Mouse (Mus musculus): Measurements from ENCODE around the gene Sorcs3. TPM values are rescaled to one million over a fixed set of nuclear protein-coding genes. Genes with fewer than 3 reads are reported as not detected.

Gene Sorcs3
- polyA plus RNA-seq, 1 experiment from 2014 or later, result 0.46 TPM

DNA sequence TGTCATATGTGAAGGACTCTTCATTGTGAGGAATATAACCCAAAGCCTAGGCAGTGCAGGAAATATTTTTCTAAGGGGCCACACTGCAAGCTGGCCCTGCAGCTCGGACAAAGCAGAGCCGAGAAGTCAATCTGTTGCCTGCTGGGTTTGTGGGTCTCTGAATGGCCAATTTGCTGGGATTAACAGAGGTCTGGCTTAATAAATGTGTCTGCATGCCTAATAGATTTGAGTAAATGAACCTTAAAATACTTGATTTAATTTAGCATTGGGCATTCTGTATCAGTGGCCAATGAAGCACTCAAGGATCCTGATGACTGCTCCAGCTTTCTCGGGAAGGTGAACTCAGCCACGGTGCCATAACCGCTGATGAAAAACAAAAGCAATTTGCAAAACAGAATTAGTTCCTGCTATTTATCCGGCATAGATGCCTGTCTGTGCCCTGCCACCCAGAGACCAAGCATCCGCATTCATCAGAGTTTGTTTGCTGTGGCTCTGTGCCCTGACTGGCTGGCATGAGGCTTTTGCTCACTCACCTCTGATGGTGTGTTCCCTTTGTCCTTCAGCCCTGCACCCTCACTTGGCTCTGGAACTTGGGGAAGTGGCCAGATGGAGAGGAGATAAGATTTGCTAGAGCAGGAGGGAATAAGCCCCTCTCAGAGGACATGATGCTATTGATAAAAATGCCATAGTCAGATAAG, 576.3 kb downstream of the Sorcs3 start:
- Histone ChIP-seq H3K27ac (peak overlapping the region; percentile 59; the same call in 1 of the 2 replicates), H3K36me3 (no peaks in the 10 kb centered on the region), H3K4me1 (peaks cover 6% of the 10 kb centered on the region; the same call in 1 of the 2 replicates), H3K4me3 (no peak overlapping the region), H3K9me3 (replicated peaks) (no peaks in the 10 kb centered on the region), H3K27me3 (ENCODE audit: low read depth, poor library complexity, severe bottlenecking) (no peaks in the 10 kb centered on the region)
- no peak for DNase-seq (ENCODE audit: low spot score)
- 81% methylated on average over 7 of the region's 7 CpGs for WGBS

DNA sequence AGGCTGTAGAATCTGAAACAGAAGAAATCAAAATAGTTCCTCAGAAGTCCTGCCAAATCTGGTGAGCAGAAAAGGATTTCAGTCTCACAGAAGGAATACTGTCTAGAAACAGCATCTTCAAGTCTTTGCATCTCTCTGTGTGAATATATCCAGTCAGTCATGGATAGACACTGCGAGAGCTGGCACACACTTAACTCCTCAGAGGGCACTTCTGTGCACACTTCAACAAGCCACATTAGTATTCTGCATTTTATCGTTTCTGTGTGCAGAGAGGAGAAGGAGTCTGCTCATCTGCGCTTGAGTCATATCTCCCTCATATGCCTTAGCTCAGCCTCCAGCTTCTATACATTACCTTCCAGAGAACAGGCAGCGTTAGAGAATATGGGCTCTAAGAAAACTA, 581.4 kb downstream of the Sorcs3 start:
- H3K4me3 ChIP-seq, result no peak overlapping the region
- no peaks in the 10 kb centered on the region for H3K27me3 ChIP-seq (ENCODE audit: low read depth, poor library complexity, severe bottlenecking)
- no peak overlapping the region for H3K27ac ChIP-seq
- H3K9me3 ChIP-seq (replicated peaks), result no peaks in the 10 kb centered on the region
- H3K4me1 ChIP-seq, result 0 out of 2 replicates have a peak, but pooled peaks cover 2% of the 10 kb centered on the region
- 93% methylated on average over 4 of the region's 4 CpGs for WGBS
- DNase-seq (ENCODE audit: low spot score), result no peak
- no peaks in the 10 kb centered on the region for H3K36me3 ChIP-seq

DNA sequence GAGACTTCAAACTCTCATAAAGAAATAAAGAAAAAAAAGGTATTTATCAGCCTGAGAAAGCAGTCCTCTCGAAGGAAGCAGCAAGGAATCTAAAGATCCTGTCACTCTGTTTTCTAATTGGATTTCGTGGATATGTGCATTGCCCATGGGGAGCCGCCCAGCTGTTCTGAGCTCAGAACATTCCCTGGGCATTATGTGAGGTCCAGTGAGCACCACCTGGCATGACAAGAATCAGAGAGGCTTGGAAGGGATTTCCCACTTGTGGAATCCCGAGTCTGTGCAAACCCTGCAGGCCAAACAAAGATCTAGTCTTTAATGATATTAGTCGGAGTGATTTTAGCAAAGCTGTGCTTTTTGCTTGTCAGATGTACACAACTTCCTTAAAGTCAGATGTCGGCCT, 598.7 kb downstream of the Sorcs3 start:
- DNase-seq (ENCODE audit: low spot score), result no peak
- WGBS, result 79% methylated on average over 6 of the region's 6 CpGs
- H3K4me3 ChIP-seq, result no peak overlapping the region
- no peaks in the 10 kb centered on the region for H3K4me1 ChIP-seq
- H3K9me3 ChIP-seq (replicated peaks), result no peaks in the 10 kb centered on the region
- no peak overlapping the region for H3K27ac ChIP-seq
- no peaks in the 10 kb centered on the region for H3K36me3 ChIP-seq
- H3K27me3 ChIP-seq (ENCODE audit: low read depth, poor library complexity, severe bottlenecking), result no peaks in the 10 kb centered on the region

DNA sequence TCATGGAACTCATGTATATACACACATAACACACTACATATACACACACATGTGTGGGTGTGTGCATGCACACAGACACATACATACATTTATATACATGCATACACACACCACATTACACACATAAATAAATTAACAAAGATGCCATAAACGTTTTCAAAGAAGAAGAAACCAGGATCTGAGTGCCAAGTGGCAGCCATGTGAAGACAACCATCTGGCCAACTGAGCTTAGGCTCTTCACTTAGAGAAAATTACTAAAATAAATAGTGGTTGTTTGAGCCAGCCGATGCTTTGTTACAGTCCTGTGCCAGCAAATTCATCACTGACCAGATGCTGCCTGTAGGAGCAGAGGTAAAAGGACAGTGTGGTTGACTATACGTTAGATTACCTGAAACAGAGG, 605.7 kb downstream of the Sorcs3 start:
- no peak for DNase-seq (ENCODE audit: low spot score)
- H3K36me3 ChIP-seq, result no peaks in the 10 kb centered on the region
- H3K4me1 ChIP-seq, result no peaks in the 10 kb centered on the region
- H3K4me3 ChIP-seq, result no peak overlapping the region
- no peak overlapping the region for H3K27ac ChIP-seq
- WGBS, result 82% methylated on average over 3 of the region's 3 CpGs
- H3K9me3 ChIP-seq (replicated peaks), result no peaks in the 10 kb centered on the region
- no peaks in the 10 kb centered on the region for H3K27me3 ChIP-seq (ENCODE audit: low read depth, poor library complexity, severe bottlenecking)

DNA sequence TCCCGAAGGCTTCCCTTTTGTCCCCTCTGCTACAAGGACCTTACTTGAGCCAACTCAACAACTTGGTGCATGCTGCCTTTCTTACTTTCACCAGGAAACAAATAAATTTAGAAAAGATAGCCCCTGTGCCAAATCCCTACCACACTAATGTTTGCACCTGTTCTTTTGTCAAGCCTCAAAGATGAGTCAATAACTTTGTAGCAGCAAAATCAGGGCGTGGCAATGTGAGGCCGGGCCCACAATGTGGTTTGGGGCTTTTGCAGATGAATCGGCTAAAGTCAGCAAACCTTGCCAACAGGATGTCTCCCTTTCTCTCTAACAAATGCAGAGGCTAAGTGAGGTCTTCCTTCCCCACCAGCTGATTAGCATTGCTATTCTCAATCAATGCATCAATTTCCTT, 608.0 kb downstream of the Sorcs3 start:
- 91% methylated on average over 4 of the region's 4 CpGs for WGBS
- no peaks in the 10 kb centered on the region for H3K27me3 ChIP-seq (ENCODE audit: low read depth, poor library complexity, severe bottlenecking)
- H3K9me3 ChIP-seq (replicated peaks), result no peaks in the 10 kb centered on the region
- H3K27ac ChIP-seq, result no peak overlapping the region
- DNase-seq (ENCODE audit: low spot score), result no peak
- H3K4me3 ChIP-seq, result no peak overlapping the region
- H3K36me3 ChIP-seq, result no peaks in the 10 kb centered on the region
- H3K4me1 ChIP-seq, result no peaks in the 10 kb centered on the region

DNA sequence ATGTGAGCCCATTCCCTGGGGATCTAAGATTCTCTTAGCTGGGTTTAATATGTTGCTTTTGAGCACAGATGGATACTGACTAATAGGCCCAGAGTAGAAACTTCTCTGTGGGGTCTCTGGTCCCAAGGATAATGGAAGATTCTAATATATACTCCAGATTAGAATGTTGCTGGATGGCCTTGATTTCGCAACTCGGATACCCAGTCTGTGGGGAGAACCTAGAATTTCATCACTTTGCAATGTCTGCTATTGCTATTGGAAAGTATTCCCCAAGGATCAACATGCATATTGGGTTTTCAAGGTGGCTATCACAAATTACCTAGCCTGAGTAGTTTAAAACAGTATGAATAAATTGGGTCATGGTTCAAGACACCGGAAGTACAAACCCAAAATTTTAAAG, 609.2 kb downstream of the Sorcs3 start:
- H3K4me1 ChIP-seq, result no peaks in the 10 kb centered on the region
- H3K36me3 ChIP-seq, result no peaks in the 10 kb centered on the region
- no peak for DNase-seq (ENCODE audit: low spot score)
- no peak overlapping the region for H3K27ac ChIP-seq
- WGBS, result 97% methylated on average over 3 of the region's 3 CpGs
- H3K4me3 ChIP-seq, result no peak overlapping the region
- no peaks in the 10 kb centered on the region for H3K9me3 ChIP-seq (replicated peaks)
- no peaks in the 10 kb centered on the region for H3K27me3 ChIP-seq (ENCODE audit: low read depth, poor library complexity, severe bottlenecking)

DNA sequence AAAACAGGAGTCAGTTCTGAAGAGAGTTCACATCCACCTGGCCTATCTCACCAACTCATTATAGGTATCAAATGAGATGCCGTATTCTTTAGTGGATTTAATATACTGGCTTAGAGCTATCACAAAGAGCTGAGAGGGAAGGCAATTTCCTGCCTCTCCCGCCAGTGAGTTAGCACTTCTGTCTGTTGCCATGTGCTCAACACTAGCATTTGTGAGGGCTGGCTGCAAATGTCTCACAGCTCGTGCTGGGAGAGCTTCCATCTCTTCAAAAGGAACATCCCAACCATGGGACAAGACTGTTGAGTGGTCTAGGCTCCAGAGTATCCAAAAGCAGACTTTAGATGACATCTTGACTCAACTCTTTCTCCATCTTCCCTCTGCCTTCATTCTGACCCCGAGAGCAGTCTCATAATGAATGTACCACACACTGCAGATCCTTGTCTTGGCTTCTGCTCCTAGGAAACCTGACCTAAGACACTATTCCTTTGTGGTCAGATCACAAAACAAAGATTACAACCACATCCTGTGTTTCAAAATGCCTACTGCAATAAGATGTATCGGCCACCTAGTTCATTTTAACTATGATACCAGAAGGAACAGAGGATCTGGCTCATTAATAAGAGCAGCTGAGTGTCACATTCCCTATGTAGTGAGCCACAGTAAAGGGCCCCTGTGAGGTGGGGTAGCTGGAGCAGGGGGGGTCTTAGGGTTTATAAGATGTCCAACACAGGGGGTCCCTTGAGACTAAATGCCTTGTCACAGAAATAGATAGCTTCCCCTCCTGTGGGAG, 614.9 kb downstream of the Sorcs3 start:
- no peaks in the 10 kb centered on the region for H3K9me3 ChIP-seq (replicated peaks)
- no peaks in the 10 kb centered on the region for H3K27me3 ChIP-seq (ENCODE audit: low read depth, poor library complexity, severe bottlenecking)
- no peaks in the 10 kb centered on the region for H3K36me3 ChIP-seq
- H3K4me1 ChIP-seq, result no peaks in the 10 kb centered on the region
- 76% methylated on average over 5 of the region's 5 CpGs for WGBS
- no peak overlapping the region for H3K4me3 ChIP-seq
- DNase-seq (ENCODE audit: low spot score), result no peak
- H3K27ac ChIP-seq, result no peak overlapping the region

DNA sequence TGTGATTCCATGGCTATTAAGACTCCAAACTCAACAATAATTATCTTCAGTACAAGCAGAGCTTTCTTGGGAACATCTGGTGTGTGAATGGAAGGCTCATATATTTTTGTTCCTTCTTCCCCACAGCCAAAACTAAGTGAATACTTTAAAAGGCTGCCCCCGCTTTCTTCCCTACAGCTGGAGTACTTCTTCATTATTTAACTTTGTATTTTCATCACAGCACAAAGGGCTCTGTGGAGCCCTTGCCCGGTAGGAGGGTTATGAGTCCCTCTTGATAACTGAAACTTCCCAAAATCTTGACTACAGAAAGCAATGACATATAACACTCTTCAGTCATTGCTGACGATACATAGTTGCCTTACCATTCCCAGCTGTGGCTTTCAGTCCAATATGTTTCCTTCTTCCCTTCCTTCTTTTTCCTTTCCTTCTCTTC, 615.5 kb downstream of the Sorcs3 start:
- no peaks in the 10 kb centered on the region for H3K4me1 ChIP-seq
- WGBS, result 88% methylated on average over 3 of the region's 3 CpGs
- H3K27me3 ChIP-seq (ENCODE audit: low read depth, poor library complexity, severe bottlenecking), result no peaks in the 10 kb centered on the region
- H3K9me3 ChIP-seq (replicated peaks), result no peaks in the 10 kb centered on the region
- no peak overlapping the region for H3K27ac ChIP-seq
- no peak for DNase-seq (ENCODE audit: low spot score)
- H3K4me3 ChIP-seq, result no peak overlapping the region
- no peaks in the 10 kb centered on the region for H3K36me3 ChIP-seq

DNA sequence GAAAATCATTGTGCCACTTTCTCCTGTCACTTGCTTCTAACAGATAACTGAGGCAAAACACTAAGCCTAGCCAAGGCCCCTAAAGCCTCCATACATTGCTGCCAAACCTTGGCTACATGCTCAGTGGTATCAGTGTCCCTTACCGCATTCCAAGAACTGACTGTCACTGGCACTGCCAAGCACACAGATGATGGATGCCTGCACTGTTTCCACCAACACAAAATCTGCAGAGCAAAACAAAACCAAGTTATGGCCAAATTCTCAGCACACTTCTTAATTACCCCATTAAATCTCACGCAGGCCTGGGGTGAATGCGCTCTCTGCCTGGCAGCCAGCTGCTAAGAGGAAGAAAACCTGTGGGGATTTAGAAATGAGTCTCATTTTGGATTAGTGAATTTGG, 628.5 kb downstream of the Sorcs3 start:
- Histone ChIP-seq H3K36me3 (no peaks in the 10 kb centered on the region), H3K9me3 (replicated peaks) (no peaks in the 10 kb centered on the region), H3K4me3 (no peak overlapping the region), H3K27ac (no peak overlapping the region), H3K4me1 (peaks cover 6% of the 10 kb centered on the region), H3K27me3 (ENCODE audit: low read depth, poor library complexity, severe bottlenecking) (no peaks in the 10 kb centered on the region)
- 79% methylated on average over 3 of the region's 3 CpGs for WGBS
- no peak for DNase-seq (ENCODE audit: low spot score)

DNA sequence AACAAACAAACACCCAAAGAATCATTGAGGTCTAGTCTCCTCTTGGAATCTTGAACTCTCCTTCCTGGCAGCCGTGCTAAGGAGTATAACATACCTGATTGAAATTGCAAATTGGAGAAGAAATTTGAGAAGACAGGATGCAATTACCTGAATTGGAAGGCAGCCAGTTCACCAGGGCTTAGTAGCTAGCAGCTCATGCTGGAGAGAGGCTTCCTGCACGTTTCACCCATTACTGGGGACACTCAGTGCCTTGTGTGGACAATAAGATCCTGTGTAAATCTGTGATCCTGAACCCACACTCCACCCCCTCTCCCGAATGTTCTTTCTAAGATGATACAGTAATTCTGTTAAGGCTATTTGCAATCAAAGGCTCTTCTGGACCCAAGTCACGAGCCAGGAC, 633.6 kb downstream of the Sorcs3 start:
- DNase-seq (ENCODE audit: low spot score), result no peak
- 86% methylated on average over 4 of the region's 4 CpGs for WGBS

DNA sequence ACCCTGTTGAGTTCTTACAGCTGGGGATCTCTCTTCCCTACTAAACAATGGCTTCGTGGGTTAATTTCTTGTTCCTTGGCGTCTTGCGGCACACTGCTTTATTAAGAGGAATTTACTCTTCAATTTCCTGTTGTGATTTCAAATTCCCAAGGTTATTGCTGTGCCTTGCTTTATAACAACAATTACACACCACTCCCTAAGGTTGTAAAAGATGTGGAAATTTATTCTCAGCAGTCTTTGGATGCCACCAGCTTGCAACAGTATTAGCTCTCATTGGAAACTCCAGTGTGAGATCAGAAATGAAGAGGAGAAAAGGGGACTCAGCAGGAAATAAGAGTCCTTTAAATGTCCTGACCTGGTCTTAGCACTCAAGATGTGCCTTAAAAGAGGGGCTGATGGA, 641.9 kb downstream of the Sorcs3 start:
- H3K4me3 ChIP-seq, result no peak overlapping the region
- 86% methylated on average over 3 of the region's 3 CpGs for WGBS

More for the DNA sequence above, 633.6 kb downstream of the Sorcs3 start:
- Histone ChIP-seq H3K9me3 (replicated peaks) (no peaks in the 10 kb centered on the region), H3K27me3 (ENCODE audit: low read depth, poor library complexity, severe bottlenecking) (no peaks in the 10 kb centered on the region), H3K27ac (no peak overlapping the region), H3K4me3 (no peak overlapping the region), H3K4me1 (peaks cover 3% of the 10 kb centered on the region), H3K36me3 (no peaks in the 10 kb centered on the region)

DNA sequence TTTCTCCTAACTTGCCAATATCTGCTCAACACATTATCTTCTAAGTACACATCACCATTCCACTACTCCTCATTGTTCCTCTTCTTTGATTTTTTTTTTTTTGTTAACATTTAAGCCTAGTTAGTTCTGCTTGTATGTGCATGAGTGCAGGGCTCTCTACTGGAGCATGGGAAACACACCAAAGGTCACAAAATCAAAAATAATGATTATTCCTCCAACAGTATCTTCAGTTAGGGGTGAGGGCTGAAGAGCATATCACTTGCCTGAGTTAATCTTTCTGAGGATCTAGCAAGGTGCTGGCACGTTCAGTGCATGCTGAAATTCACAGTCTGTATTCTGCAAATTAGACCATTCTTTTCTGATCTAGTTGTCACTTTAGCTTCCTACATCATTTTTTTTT, 644.6 kb downstream of the Sorcs3 start:
- no peak for DNase-seq (ENCODE audit: low spot score)
- H3K27me3 ChIP-seq (ENCODE audit: low read depth, poor library complexity, severe bottlenecking), result no peaks in the 10 kb centered on the region
- H3K36me3 ChIP-seq, result no peaks in the 10 kb centered on the region
- H3K9me3 ChIP-seq (replicated peaks), result no peaks in the 10 kb centered on the region
- no peaks in the 10 kb centered on the region for H3K4me1 ChIP-seq
- H3K27ac ChIP-seq, result no peak overlapping the region
- no peak overlapping the region for H3K4me3 ChIP-seq
- WGBS, result 95% methylated on average over 1 of the region's 1 CpGs

More for the DNA sequence above, 641.9 kb downstream of the Sorcs3 start:
- DNase-seq (ENCODE audit: low spot score), result no peak
- Histone ChIP-seq H3K9me3 (replicated peaks) (no peaks in the 10 kb centered on the region), H3K36me3 (no peaks in the 10 kb centered on the region), H3K4me1 (no peaks in the 10 kb centered on the region), H3K27ac (no peak overlapping the region), H3K27me3 (ENCODE audit: low read depth, poor library complexity, severe bottlenecking) (no peaks in the 10 kb centered on the region)
